Mouse (Mus musculus) intestine, embryonic 16.5 days (tissue): Measurements from ENCODE around the gene Rai14. TPM values are rescaled to one million over a fixed set of nuclear protein-coding genes. Genes with fewer than 3 reads are reported as not detected.

Experiments
- ATAC-seq: fragments of 200-750 bp; cut with Nextera tagmentation; 2 replicates; pipeline ENCODE4 v1.8.0; 2017; ENCODE audit warnings: moderate TSS enrichment, moderate library complexity
- H3K27ac ChIP-seq: fragments of 300-500 bp; sonication (generic); 2 replicates; pipeline ENCODE4 v1.5.1; 2014; ENCODE audit warnings: mild to moderate bottlenecking, low read length
- H3K27me3 ChIP-seq: fragments of 300-500 bp; sonication (generic); replicated peaks from 2 replicates; pipeline ENCODE4 v1.6.1; 2014; ENCODE audit warnings: low read length, control low read depth, mixed read lengths; ENCODE audit not compliant: control insufficient read depth, insufficient read depth
- H3K36me3 ChIP-seq: fragments of 300-500 bp; sonication (generic); 2 replicates; pipeline ENCODE4 v1.6.1; 2014; ENCODE audit warnings: low read length, control low read depth; ENCODE audit not compliant: control insufficient read depth, insufficient read depth
- H3K4me1 ChIP-seq: fragments of 300-500 bp; sonication (generic); 2 replicates; pipeline ENCODE4 v1.6.1; 2014; ENCODE audit warnings: low read length, control low read depth, mixed read lengths; ENCODE audit not compliant: control insufficient read depth, insufficient read depth
- H3K4me2 ChIP-seq: fragments of 300-500 bp; sonication (generic); 2 replicates; pipeline ENCODE4 v1.6.1; 2014; ENCODE audit warnings: low read depth, low read length, control low read depth
- H3K4me3 ChIP-seq: fragments of 300-500 bp; sonication (generic); 2 replicates; pipeline ENCODE4 v1.5.1; 2014; ENCODE audit warnings: mild to moderate bottlenecking, low read length
- H3K9ac ChIP-seq: fragments of 300-500 bp; sonication (generic); 2 replicates; pipeline ENCODE4 v1.6.1; 2014; ENCODE audit warnings: low read depth, low read length
- H3K9me3 ChIP-seq: fragments of 300-500 bp; sonication (generic); 2 replicates; pipeline ENCODE4 v1.6.1; 2016; ENCODE audit warnings: low read length, control low read depth; ENCODE audit not compliant: control insufficient read depth
- WGBS: fragments of 180-500 bp; shearing (Covaris S2); extraction: QIAGEN DNeasy Blood & Tissue Kit; methylation state at CpG from one replicate; pipeline ENCODE4 v1.1.7; 2014; 5-methylcytosine and 5-hydroxymethylcytosine counted together
- polyA plus RNA-seq: library from polyadenylated mRNA; unstranded; fragments of >200 nt; fragmentation: Nextera tagmentation; extraction: Ambion mirVana; gene quantifications from 2 replicates; pipeline ENCODE4 v1.2.1, GENCODE M21; 2015

Rai14 gene
- polyA plus RNA-seq, 1 experiment from 2014 or later = 11.7 TPM

GRCm38 (mm10) chr15:10640721-10641120 lies 73.7 kb downstream of the Rai14 start:
- ATAC-seq = no peak

GRCm38 (mm10) chr15:10637251-10637793 lies 77.1 kb downstream of the Rai14 start:
- Histone ChIP-seq H3K27ac (no peak overlapping the region), H3K9ac (no peak overlapping the region), H3K9me3 (no peaks in the 10 kb centered on the region), H3K27me3 (no peaks in the 10 kb centered on the region), H3K4me2 (no peak overlapping the region), H3K4me3 (no peak overlapping the region), H3K36me3 (no peaks in the 10 kb centered on the region), H3K4me1 (peaks cover 11% of the 10 kb centered on the region)
- WGBS = 61% methylated on average over 6 of the region's 6 CpGs
- ATAC-seq = no peak

More at GRCm38 (mm10) chr15:10640721-10641120, 73.7 kb downstream of the Rai14 start:
- no peaks in the 10 kb centered on the region for H3K27me3 ChIP-seq
- H3K4me2 ChIP-seq = no peak overlapping the region
- 83% methylated on average over 3 of the region's 3 CpGs for WGBS
- H3K27ac ChIP-seq = no peak overlapping the region
- H3K4me1 ChIP-seq = peaks cover 4% of the 10 kb centered on the region
- H3K9me3 ChIP-seq = no peaks in the 10 kb centered on the region
- H3K4me3 ChIP-seq = no peak overlapping the region
- H3K9ac ChIP-seq = no peak overlapping the region
- no peaks in the 10 kb centered on the region for H3K36me3 ChIP-seq

- ATAC-seq = no peak
- peaks cover 11% of the 10 kb centered on the region for H3K4me1 ChIP-seq
- no peaks in the 10 kb centered on the region for H3K9me3 ChIP-seq
- H3K27ac ChIP-seq = no peak overlapping the region
- H3K4me3 ChIP-seq = no peak overlapping the region
- H3K36me3 ChIP-seq = no peaks in the 10 kb centered on the region
- 62% methylated on average over 3 of the region's 3 CpGs for WGBS
- H3K27me3 ChIP-seq = no peaks in the 10 kb centered on the region
- H3K9ac ChIP-seq = no peak overlapping the region
- no peak overlapping the region for H3K4me2 ChIP-seq
These were observed 77.6 kb downstream of the Rai14 start for GRCm38 (mm10) chr15:10636844-10637243.

GRCm38 (mm10) chr15:10635121-10635520 lies 79.3 kb downstream of the Rai14 start:
- Histone ChIP-seq H3K9ac (no peak overlapping the region), H3K27me3 (no peaks in the 10 kb centered on the region), H3K27ac (peak overlapping the region; percentile 38), H3K9me3 (no peaks in the 10 kb centered on the region), H3K4me1 (peaks cover 11% of the 10 kb centered on the region), H3K36me3 (no peaks in the 10 kb centered on the region), H3K4me2 (no peak overlapping the region), H3K4me3 (no peak overlapping the region)
- 29% methylated on average over 10 of the region's 10 CpGs for WGBS
- peak; percentile 75 for ATAC-seq

GRCm38 (mm10) chr15:10634176-10634575 lies 80.2 kb downstream of the Rai14 start:
- H3K4me3 ChIP-seq = no peak overlapping the region
- H3K27me3 ChIP-seq = no peaks in the 10 kb centered on the region
- H3K4me1 ChIP-seq = peaks cover 11% of the 10 kb centered on the region
- no peaks in the 10 kb centered on the region for H3K9me3 ChIP-seq
- H3K36me3 ChIP-seq = no peaks in the 10 kb centered on the region
- ATAC-seq = 0 out of 2 replicates have a peak, but pooled peaks have one; percentile 4
- H3K27ac ChIP-seq = 0 out of 2 replicates have a peak overlapping the region, but pooled peaks have one; percentile 13
- no peak overlapping the region for H3K9ac ChIP-seq
- 56% methylated on average over 6 of the region's 6 CpGs for WGBS
- H3K4me2 ChIP-seq = no peak overlapping the region

GRCm38 (mm10) chr15:10633381-10633780 lies 81.0 kb downstream of the Rai14 start:
- no peak overlapping the region for H3K9ac ChIP-seq
- no peaks in the 10 kb centered on the region for H3K9me3 ChIP-seq
- no peak overlapping the region for H3K4me3 ChIP-seq
- H3K36me3 ChIP-seq = no peaks in the 10 kb centered on the region
- H3K4me1 ChIP-seq = peaks cover 11% of the 10 kb centered on the region
- H3K4me2 ChIP-seq = no peak overlapping the region
- no peak for ATAC-seq
- no peaks in the 10 kb centered on the region for H3K27me3 ChIP-seq
- WGBS = 78% methylated on average over 4 of the region's 4 CpGs
- no peak overlapping the region for H3K27ac ChIP-seq

GRCm38 (mm10) chr15:10632581-10632980 lies 81.8 kb downstream of the Rai14 start:
- no peaks in the 10 kb centered on the region for H3K9me3 ChIP-seq
- H3K9ac ChIP-seq = no peak overlapping the region
- no peaks in the 10 kb centered on the region for H3K36me3 ChIP-seq
- H3K27ac ChIP-seq = no peak overlapping the region
- no peak overlapping the region for H3K4me3 ChIP-seq
- 59% methylated on average over 9 of the region's 9 CpGs for WGBS
- no peak overlapping the region for H3K4me2 ChIP-seq
- H3K4me1 ChIP-seq = peaks cover 11% of the 10 kb centered on the region
- ATAC-seq = no peak
- H3K27me3 ChIP-seq = no peaks in the 10 kb centered on the region

GRCm38 (mm10) chr15:10632060-10632459 lies 82.4 kb downstream of the Rai14 start:
- H3K9me3 ChIP-seq = no peaks in the 10 kb centered on the region
- no peak for ATAC-seq
- 97% methylated on average over 8 of the region's 8 CpGs for WGBS
- peaks cover 11% of the 10 kb centered on the region for H3K4me1 ChIP-seq
- H3K36me3 ChIP-seq = no peaks in the 10 kb centered on the region
- no peak overlapping the region for H3K9ac ChIP-seq
- H3K27ac ChIP-seq = no peak overlapping the region
- H3K4me3 ChIP-seq = no peak overlapping the region
- no peaks in the 10 kb centered on the region for H3K27me3 ChIP-seq
- no peak overlapping the region for H3K4me2 ChIP-seq

GRCm38 (mm10) chr15:10631541-10631940 lies 82.9 kb downstream of the Rai14 start:
- Histone ChIP-seq H3K4me3 (no peak overlapping the region), H3K9ac (no peak overlapping the region), H3K27me3 (no peaks in the 10 kb centered on the region), H3K27ac (no peak overlapping the region), H3K4me1 (peaks cover 11% of the 10 kb centered on the region), H3K9me3 (no peaks in the 10 kb centered on the region), H3K36me3 (no peaks in the 10 kb centered on the region), H3K4me2 (no peak overlapping the region)
- WGBS = 91% methylated on average over 5 of the region's 5 CpGs
- no peak for ATAC-seq

- H3K4me1 ChIP-seq = peaks cover 4% of the 10 kb centered on the region
- no peaks in the 10 kb centered on the region for H3K36me3 ChIP-seq
- WGBS = 78% methylated on average over 6 of the region's 6 CpGs
- H3K9me3 ChIP-seq = no peaks in the 10 kb centered on the region
- H3K9ac ChIP-seq = no peak overlapping the region
- ATAC-seq = no peak
- no peak overlapping the region for H3K4me3 ChIP-seq
- H3K27me3 ChIP-seq = no peaks in the 10 kb centered on the region
- no peak overlapping the region for H3K4me2 ChIP-seq
- H3K27ac ChIP-seq = no peak overlapping the region
These were observed 85.5 kb downstream of the Rai14 start for GRCm38 (mm10) chr15:10628980-10629346.
